Mouse (Mus musculus) lung, postnatal 0 days (tissue): ENCODE data around the gene Cachd1.

ENCODE experiments used
- CTCF ChIP-seq: IDR thresholded peaks from 2 replicates; pipeline ENCODE4 v1.5.1; 2016; ENCODE audit warnings: antibody characterized with exemption, mild to moderate bottlenecking
- EP300 ChIP-seq: IDR thresholded peaks from 2 replicates; pipeline ENCODE4 v1.6.1; 2016; ENCODE audit warnings: antibody characterized with exemption, mild to moderate bottlenecking, control low read depth

DNA sequence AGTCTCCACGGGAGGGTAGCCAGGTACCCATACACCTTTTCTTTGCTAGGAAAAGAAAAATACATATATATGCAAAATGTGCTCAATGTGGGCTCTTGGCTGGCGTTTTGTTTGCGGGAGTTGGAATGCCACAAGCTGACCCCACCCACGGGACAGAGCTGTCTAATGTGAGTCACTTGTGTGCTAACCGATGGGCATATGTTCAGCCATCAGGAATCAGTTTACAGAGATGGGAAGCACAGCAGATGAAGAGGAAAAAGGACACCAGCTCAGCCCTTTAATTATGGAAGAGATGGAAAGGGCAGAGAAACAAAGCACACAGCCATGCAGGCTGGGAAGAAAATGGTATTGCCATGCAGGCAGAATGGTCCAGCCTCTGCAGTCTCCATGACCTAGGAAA is 250.1 kb downstream of the Cachd1 start:
- TF ChIP-seq CTCF (no peak), EP300 (no peak)
